Mouse (Mus musculus): ENCODE results near the gene Gatc. TPM values are rescaled to one million over a fixed set of nuclear protein-coding genes. Genes with fewer than 3 reads are reported as not detected.
"Not testable (repeated sequence)": the region's sequence is repeated elsewhere in the genome, so short reads cannot be mapped to it uniquely, and the experiment has no call there.

Gene Gatc
- total and polyA plus RNA-seq, 2 experiments from 2014 or later, result 10.4 to 14.8 TPM

DNA sequence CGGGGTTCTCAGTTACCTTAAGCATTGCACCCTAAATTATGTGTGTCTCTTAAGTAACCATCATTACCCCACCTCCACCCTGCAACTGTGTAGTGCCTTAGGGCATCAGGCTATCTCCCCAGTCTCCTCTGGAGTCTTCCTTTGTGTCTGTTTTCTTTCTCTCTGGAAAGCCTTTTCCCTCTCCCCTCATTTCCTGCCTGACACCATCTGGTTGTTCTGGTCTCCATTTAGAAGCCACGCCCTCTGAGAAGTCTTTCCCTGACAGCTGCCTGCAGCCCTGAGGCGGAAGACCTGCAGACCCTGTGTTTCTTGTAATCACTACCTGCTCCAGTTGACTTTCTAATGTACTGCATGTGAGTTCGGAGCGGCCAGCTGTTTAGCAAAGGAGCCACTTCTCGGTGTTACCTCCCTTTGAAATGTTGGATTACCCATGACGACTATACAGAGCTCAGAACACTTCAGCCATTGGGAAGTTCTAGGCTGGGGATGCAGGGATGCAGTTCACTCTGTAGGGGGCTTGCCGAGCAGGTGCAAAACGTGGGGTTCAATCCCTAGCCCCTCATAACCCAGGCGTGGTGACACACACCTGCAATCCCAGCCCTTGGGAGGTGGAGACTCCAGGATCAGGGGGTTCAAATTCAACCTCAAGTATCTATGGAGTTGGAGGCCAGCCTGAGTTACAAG lies 23.2 kb downstream of the Gatc start:
- Histone ChIP-seq H3K27ac (ENCODE audit: low read depth) (peak overlapping the region; percentile 17; the same call in 1 of the 2 replicates), H3K4me3 (ENCODE audit: low read depth, low read length) (no peak overlapping the region), H3K36me3 (replicated peaks; ENCODE audit: control insufficient read depth, insufficient read depth, low read length) (no peaks in the 10 kb centered on the region), H3K9me3 (replicated peaks; ENCODE audit: control insufficient read depth, low read length) (no peaks in the 10 kb centered on the region), H3K4me1 (ENCODE audit: control insufficient read depth, insufficient read depth) (peaks cover 9% of the 10 kb centered on the region), H3K9ac (replicated peaks; ENCODE audit: low read depth, low read length) (no peak overlapping the region), H3K27me3 (ENCODE audit: control insufficient read depth, insufficient read depth, low read length) (no peaks in the 10 kb centered on the region), H3K4me2 (ENCODE audit: low read depth, low read length) (no peak overlapping the region)
- no peak for TF ChIP-seq CTCF (IDR thresholded peaks at IDR 0.05; ENCODE audit: low read depth)
- TF ChIP-seq EP300 (IDR thresholded peaks at IDR 0.05; ENCODE audit: low read depth), result no peak
- DNase-seq (ENCODE audit: low spot score) (peak; percentile 62), ATAC-seq (ENCODE audit: insufficient read depth, low read depth) (no peak)
- 21% methylated on average over 10 of the region's 10 CpGs for WGBS

DNA sequence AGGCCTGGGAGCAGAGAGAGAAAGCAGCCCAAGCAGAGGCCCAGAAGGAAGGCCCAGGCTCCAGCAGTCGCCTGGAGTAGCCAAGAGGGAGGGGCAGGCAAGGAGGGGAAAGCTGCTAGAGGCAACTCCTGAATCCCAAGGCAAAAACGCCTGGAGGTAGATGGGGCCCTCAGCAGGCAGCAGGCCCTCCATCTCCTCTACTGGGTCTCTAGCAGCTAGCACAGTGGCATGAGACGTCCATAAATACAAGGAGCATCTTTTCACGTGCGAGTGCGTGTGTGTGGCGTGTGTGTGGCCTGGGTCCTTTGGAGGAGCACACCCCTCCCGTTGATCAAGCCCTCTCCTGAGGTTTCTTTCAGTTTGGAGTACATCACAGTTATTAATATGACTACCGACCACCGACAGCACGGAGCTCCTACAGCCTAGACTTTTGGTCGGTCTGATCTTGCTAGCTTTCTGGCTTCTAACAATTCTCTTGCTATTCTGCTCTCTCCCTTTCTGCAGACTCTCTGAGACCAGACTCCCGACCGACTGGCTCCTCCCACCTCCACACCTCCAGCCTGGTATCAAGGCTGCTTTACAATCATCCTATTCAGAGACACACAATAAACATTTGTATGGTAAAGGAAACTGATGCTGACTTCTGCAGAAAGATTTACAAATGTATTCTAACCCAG lies 23.9 kb downstream of the Gatc start:
- Histone ChIP-seq H3K9ac (replicated peaks; ENCODE audit: low read depth, low read length) (no peak overlapping the region), H3K4me1 (ENCODE audit: control insufficient read depth, insufficient read depth) (peaks cover 10% of the 10 kb centered on the region), H3K27me3 (ENCODE audit: control insufficient read depth, insufficient read depth, low read length) (no peaks in the 10 kb centered on the region), H3K4me2 (ENCODE audit: low read depth, low read length) (no peak overlapping the region), H3K4me3 (ENCODE audit: low read depth, low read length) (no peak overlapping the region), H3K36me3 (replicated peaks; ENCODE audit: control insufficient read depth, insufficient read depth, low read length) (no peaks in the 10 kb centered on the region), H3K9me3 (replicated peaks; ENCODE audit: control insufficient read depth, low read length) (no peaks in the 10 kb centered on the region), H3K27ac (ENCODE audit: low read depth) (peak overlapping the region; percentile 17; the same call in 1 of the 2 replicates)
- no peak for TF ChIP-seq EP300 (IDR thresholded peaks at IDR 0.05; ENCODE audit: low read depth)
- no peak for TF ChIP-seq CTCF (IDR thresholded peaks at IDR 0.05; ENCODE audit: low read depth)
- WGBS, result 16% methylated on average over 14 of the region's 14 CpGs
- DNase-seq (ENCODE audit: low spot score), result no peak
- no peak for ATAC-seq (ENCODE audit: insufficient read depth, low read depth)

DNA sequence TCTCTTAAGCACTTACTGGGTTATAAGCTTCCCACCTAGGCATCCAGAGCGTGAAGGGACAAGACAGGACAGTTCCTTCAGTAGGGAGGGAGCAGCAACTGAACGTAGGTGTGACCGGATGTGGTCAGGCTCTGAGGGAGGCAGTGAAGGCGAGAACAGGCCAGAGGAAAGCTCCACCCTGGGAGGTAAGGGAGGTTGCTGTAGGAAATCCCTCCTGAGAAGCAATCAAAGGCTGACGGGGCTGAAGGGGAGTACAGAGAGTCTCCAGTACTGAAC lies 27.4 kb downstream of the Gatc start:
- Histone ChIP-seq H3K4me2 (ENCODE audit: low read depth, low read length) (no peak overlapping the region), H3K36me3 (replicated peaks; ENCODE audit: control insufficient read depth, insufficient read depth, low read length) (no peaks in the 10 kb centered on the region), H3K27me3 (ENCODE audit: control insufficient read depth, insufficient read depth, low read length) (no peaks in the 10 kb centered on the region), H3K9me3 (replicated peaks; ENCODE audit: control insufficient read depth, low read length) (no peaks in the 10 kb centered on the region), H3K4me1 (ENCODE audit: control insufficient read depth, insufficient read depth) (peaks cover 6% of the 10 kb centered on the region), H3K27ac (ENCODE audit: low read depth) (no peak overlapping the region), H3K4me3 (ENCODE audit: low read depth, low read length) (no peak overlapping the region), H3K9ac (replicated peaks; ENCODE audit: low read depth, low read length) (no peak overlapping the region)
- DNase-seq (ENCODE audit: low spot score) (no peak), ATAC-seq (ENCODE audit: insufficient read depth, low read depth) (no peak)
- TF ChIP-seq EP300 (IDR thresholded peaks at IDR 0.05; ENCODE audit: low read depth) (no peak), CTCF (IDR thresholded peaks at IDR 0.05; ENCODE audit: low read depth) (no peak)
- 52% methylated on average over 5 of the region's 5 CpGs for WGBS

DNA sequence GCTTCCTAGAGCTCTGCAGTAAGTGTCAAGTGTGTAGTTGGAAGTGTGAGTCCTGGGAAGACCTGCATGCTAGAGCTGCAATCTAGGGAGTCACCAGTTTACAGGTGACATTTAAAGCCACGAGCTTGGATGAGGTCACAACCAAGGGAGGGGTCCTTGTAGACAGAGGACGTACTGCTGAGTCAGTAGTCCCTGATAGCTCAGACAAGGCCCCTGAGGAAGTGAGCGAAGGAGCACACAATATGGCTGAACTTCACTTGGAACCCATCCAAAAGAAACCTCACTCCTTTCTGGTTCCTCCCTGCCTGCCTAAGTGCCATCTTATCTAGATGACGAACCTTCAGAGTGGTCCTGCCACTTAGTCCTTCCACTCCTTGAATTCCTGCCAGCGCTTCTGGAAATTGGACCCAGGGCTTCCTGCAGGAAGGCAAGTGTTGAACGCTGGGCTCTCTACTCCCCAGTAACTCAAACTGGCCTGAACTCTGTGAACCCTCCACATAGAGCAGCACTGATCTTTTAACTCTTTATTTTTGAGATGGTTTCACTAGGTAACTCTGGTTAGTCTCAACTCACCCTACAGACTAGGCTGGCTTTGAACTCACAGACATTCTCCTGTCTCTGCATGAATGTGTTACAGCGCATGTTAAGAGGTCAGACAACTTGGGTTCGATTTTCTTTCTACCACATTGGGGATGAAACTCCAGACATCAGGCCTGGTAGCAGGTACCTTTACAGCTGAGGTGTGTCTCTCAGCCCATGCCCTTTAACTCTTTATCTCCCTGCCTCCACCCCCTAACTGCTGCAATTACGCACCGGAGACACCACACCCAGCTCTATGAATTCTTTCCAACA lies 27.9 kb downstream of the Gatc start:
- WGBS, result 52% methylated on average over 10 of the region's 10 CpGs
- Histone ChIP-seq H3K9me3 (replicated peaks; ENCODE audit: control insufficient read depth, low read length) (no peaks in the 10 kb centered on the region), H3K4me2 (ENCODE audit: low read depth, low read length) (no peak overlapping the region), H3K27me3 (ENCODE audit: control insufficient read depth, insufficient read depth, low read length) (no peaks in the 10 kb centered on the region), H3K4me3 (ENCODE audit: low read depth, low read length) (no peak overlapping the region), H3K36me3 (replicated peaks; ENCODE audit: control insufficient read depth, insufficient read depth, low read length) (no peaks in the 10 kb centered on the region), H3K27ac (ENCODE audit: low read depth) (no peak overlapping the region), H3K9ac (replicated peaks; ENCODE audit: low read depth, low read length) (no peak overlapping the region), H3K4me1 (ENCODE audit: control insufficient read depth, insufficient read depth) (peaks cover 6% of the 10 kb centered on the region)
- no peak for DNase-seq (ENCODE audit: low spot score)
- peak; percentile 54 for ATAC-seq (ENCODE audit: insufficient read depth, low read depth)
- TF ChIP-seq EP300 (IDR thresholded peaks at IDR 0.05; ENCODE audit: low read depth), result no peak
- no peak for TF ChIP-seq CTCF (IDR thresholded peaks at IDR 0.05; ENCODE audit: low read depth)

DNA sequence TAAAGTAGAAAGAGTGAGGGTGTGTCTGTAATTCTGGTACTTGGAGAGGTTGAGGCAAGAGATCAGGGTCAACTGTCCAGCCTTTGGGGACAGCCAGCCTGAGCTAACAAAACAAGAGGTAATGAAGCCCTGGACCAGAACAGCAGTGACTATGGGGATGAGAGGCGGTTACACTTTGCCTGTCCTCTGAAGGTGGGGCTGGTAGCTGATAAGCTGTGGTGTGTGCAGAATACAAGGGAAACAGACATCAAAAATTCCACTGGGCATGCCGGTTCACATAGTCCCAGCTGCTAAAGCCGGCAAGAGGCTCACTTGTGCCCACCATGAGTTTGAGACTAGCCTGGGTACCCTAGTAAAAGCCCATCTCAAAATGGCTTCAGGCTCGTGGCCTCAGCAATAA lies 28.6 kb downstream of the Gatc start:
- Histone ChIP-seq H3K9me3 (replicated peaks; ENCODE audit: control insufficient read depth, low read length) (no peaks in the 10 kb centered on the region), H3K4me1 (ENCODE audit: control insufficient read depth, insufficient read depth) (peaks cover 6% of the 10 kb centered on the region; the same call in 1 of the 2 replicates), H3K27me3 (ENCODE audit: control insufficient read depth, insufficient read depth, low read length) (no peaks in the 10 kb centered on the region), H3K27ac (ENCODE audit: low read depth) (no peak overlapping the region), H3K36me3 (replicated peaks; ENCODE audit: control insufficient read depth, insufficient read depth, low read length) (no peaks in the 10 kb centered on the region), H3K9ac (replicated peaks; ENCODE audit: low read depth, low read length) (no peak overlapping the region), H3K4me2 (ENCODE audit: low read depth, low read length) (no peak overlapping the region), H3K4me3 (ENCODE audit: low read depth, low read length) (no peak overlapping the region)
- ATAC-seq (ENCODE audit: insufficient read depth, low read depth) (no peak), DNase-seq (ENCODE audit: low spot score) (no peak)
- 42% methylated on average over 4 of the region's 4 CpGs for WGBS
- TF ChIP-seq EP300 (IDR thresholded peaks at IDR 0.05; ENCODE audit: low read depth), result no peak
- no peak for TF ChIP-seq CTCF (IDR thresholded peaks at IDR 0.05; ENCODE audit: low read depth)

DNA sequence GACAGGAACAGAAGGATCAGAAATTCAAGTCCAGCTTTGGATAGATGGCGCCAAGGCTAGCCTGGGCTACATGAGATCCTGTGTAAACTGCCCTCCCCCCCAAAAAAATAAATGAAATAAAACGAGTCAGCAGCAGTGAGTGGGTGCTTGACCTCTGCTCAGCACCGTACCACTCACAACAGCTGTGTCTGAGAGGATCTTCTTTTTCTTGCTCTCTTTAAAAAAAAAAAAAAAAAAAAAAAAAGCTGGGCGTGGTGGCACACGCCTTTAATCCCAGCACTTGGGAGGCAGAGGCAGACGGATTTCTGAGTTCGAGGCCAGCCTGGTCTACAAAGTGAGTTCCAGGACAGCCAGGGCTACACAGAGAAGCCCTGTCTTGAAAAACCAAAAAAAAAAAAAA lies 38.8 kb downstream of the Gatc start:
- H3K27ac ChIP-seq (ENCODE audit: low read depth); DNase-seq (ENCODE audit: low spot score); H3K4me3 ChIP-seq (ENCODE audit: low read depth, low read length); ATAC-seq (ENCODE audit: insufficient read depth, low read depth); H3K9me3 ChIP-seq (replicated peaks; ENCODE audit: control insufficient read depth, low read length); H3K9ac ChIP-seq (replicated peaks; ENCODE audit: low read depth, low read length); H3K4me2 ChIP-seq (ENCODE audit: low read depth, low read length); H3K27me3 ChIP-seq (ENCODE audit: control insufficient read depth, insufficient read depth, low read length); H3K4me1 ChIP-seq (ENCODE audit: control insufficient read depth, insufficient read depth): not testable (repeated sequence)
- WGBS, result 84% methylated on average over 3 of the region's 7 CpGs
- H3K36me3 ChIP-seq (replicated peaks; ENCODE audit: control insufficient read depth, insufficient read depth, low read length), result peaks cover 14% of the 10 kb centered on the region
